Mouse (Mus musculus): ENCODE results near the gene Igf2bp1. TPM values are rescaled to one million over a fixed set of nuclear protein-coding genes. Genes with fewer than 3 reads are reported as not detected.

Gene Igf2bp1
- polyA plus RNA-seq, 1 experiment from 2014 or later, result not detected

GRCm38 (mm10) chr11:95915006-95915710 is 90.6 kb downstream of the Igf2bp1 start:
- Histone ChIP-seq H3K36me3 (ENCODE audit: inconsistent target) (no peaks in the 10 kb centered on the region), H3K79me2 (ENCODE audit: inconsistent target) (no peaks in the 10 kb centered on the region), H3K4me3 (ENCODE audit: inconsistent target) (no peak overlapping the region), H3K27ac (no peak overlapping the region)
- 6% methylated on average over 28 of the region's 28 CpGs for WGBS (ENCODE audit: missing documents)

- Histone ChIP-seq H3K79me2 (ENCODE audit: inconsistent target) (no peaks in the 10 kb centered on the region), H3K4me3 (ENCODE audit: inconsistent target) (no peak within 1 kb of the TSS)
- 3% methylated on average over 35 of the region's 35 CpGs for WGBS (ENCODE audit: missing documents)
Measured at GRCm38 (mm10) chr11:95914571-95914991, 91.2 kb downstream of the Igf2bp1 start, which contains the start of gene B4galnt2. B4galnt2 (minus strand) TSS chr11:95914891.

GRCm38 (mm10) chr11:95913959-95914566 is 91.7 kb downstream of the Igf2bp1 start:
- no peaks in the 10 kb centered on the region for H3K79me2 ChIP-seq (ENCODE audit: inconsistent target)
- WGBS (ENCODE audit: missing documents), result 10% methylated on average over 13 of the region's 14 CpGs
- no peak overlapping the region for H3K4me3 ChIP-seq (ENCODE audit: inconsistent target)
- H3K36me3 ChIP-seq (ENCODE audit: inconsistent target), result no peaks in the 10 kb centered on the region
- no peak overlapping the region for H3K27ac ChIP-seq

More at GRCm38 (mm10) chr11:95914571-95914991, 91.2 kb downstream of the Igf2bp1 start, which contains the start of gene B4galnt2:
- H3K27ac ChIP-seq, result no peak within 1 kb of the TSS
- H3K36me3 ChIP-seq (ENCODE audit: inconsistent target), result no peaks in the 10 kb centered on the region

GRCm38 (mm10) chr11:95911579-95911978 is 94.2 kb downstream of the Igf2bp1 start:
- H3K79me2 ChIP-seq (ENCODE audit: inconsistent target), result no peaks in the 10 kb centered on the region
- H3K4me3 ChIP-seq (ENCODE audit: inconsistent target), result no peak overlapping the region
- 55% methylated on average over 3 of the region's 7 CpGs for WGBS (ENCODE audit: missing documents)
- no peaks in the 10 kb centered on the region for H3K36me3 ChIP-seq (ENCODE audit: inconsistent target)
- no peak overlapping the region for H3K27ac ChIP-seq

GRCm38 (mm10) chr11:95907805-95908524 is 97.8 kb downstream of the Igf2bp1 start:
- Histone ChIP-seq H3K4me3 (ENCODE audit: inconsistent target) (no peak overlapping the region), H3K79me2 (ENCODE audit: inconsistent target) (no peaks in the 10 kb centered on the region), H3K36me3 (ENCODE audit: inconsistent target) (no peaks in the 10 kb centered on the region), H3K27ac (no peak overlapping the region)
- WGBS (ENCODE audit: missing documents), result 39% methylated on average over 5 of the region's 5 CpGs

Other genes starting within 250 kb of the Igf2bp1 start
- 6.3 to 10.9 TPM (median 7.8 TPM) in 3 replicates for gene Phospho1, start 181.4 kb downstream of the Igf2bp1 start, polyA plus RNA-seq (2018)
- gene Gngt2, start 168.7 kb downstream of the Igf2bp1 start, polyA plus RNA-seq (2018), result 226 to 415 TPM (median 244 TPM) in 3 replicates
- gene Abi3, start 163.5 kb downstream of the Igf2bp1 start, polyA plus RNA-seq (2018), result 22.4 to 35.6 TPM (median 30.2 TPM) in 3 replicates
- gene B4galnt2, start 91.0 kb downstream of the Igf2bp1 start, polyA plus RNA-seq (2018), result 0.19 to 0.55 TPM (median 0.33 TPM) in 3 replicates
- not detected in 3 replicates for gene Gip, start 18.6 kb upstream of the Igf2bp1 start, polyA plus RNA-seq (2018)
- 81.3 to 105 TPM (median 84.8 TPM) in 3 replicates for gene Snf8, start 28.9 kb upstream of the Igf2bp1 start, polyA plus RNA-seq (2018)
- 33.4 to 44.7 TPM (median 40.1 TPM) in 3 replicates for gene Ube2z, start 59.4 kb upstream of the Igf2bp1 start, polyA plus RNA-seq (2018)
- gene Atp5g1, start 69.7 kb upstream of the Igf2bp1 start, polyA plus RNA-seq (2018), result 39.0 to 216 TPM (median 98.4 TPM) in 3 replicates
- gene Calcoco2, start 106.0 kb upstream of the Igf2bp1 start, polyA plus RNA-seq (2018), result not detected in 3 replicates
- not detected in 3 replicates for gene Ttll6, start 127.8 kb upstream of the Igf2bp1 start, polyA plus RNA-seq (2018)
- not detected in 3 replicates for gene Hoxb13, start 188.4 kb upstream of the Igf2bp1 start, polyA plus RNA-seq (2018)

Data from macrophage (primary cell).